Mouse (Mus musculus) midbrain, embryonic 16.5 days (tissue): ENCODE data around the gene Mag. TPM values are rescaled to one million over a fixed set of nuclear protein-coding genes. Genes with fewer than 3 reads are reported as not detected.

Experiments used
- polyA plus RNA-seq: library from polyadenylated mRNA; unstranded; fragments of >200 nt; fragmentation: Nextera tagmentation; extraction: Ambion mirVana; gene quantifications from 2 replicates; pipeline ENCODE4 v1.2.1, GENCODE M21; 2015

The Mag gene
- polyA plus RNA-seq, 1 experiment from 2014 or later = 4.7 TPM

Other genes with a start within 250 kb of the Mag start
- gene Haus5, start 249.9 kb downstream of the Mag start, polyA plus RNA-seq = 24.4 and 26.9 TPM in 2 replicates
- gene Pmis2, start 243.3 kb downstream of the Mag start, polyA plus RNA-seq = not detected in 2 replicates
- not detected in 2 replicates for gene 2200002J24Rik, start 215.9 kb downstream of the Mag start, polyA plus RNA-seq
- gene Atp4a, start 202.7 kb downstream of the Mag start, polyA plus RNA-seq = 1.2 and 2.2 TPM in 2 replicates
- 233 and 254 TPM in 2 replicates for gene Tmem147, start 185.3 kb downstream of the Mag start, polyA plus RNA-seq
- gene Gapdhs, start 171.2 kb downstream of the Mag start, polyA plus RNA-seq = 1.1 and 1.7 TPM in 2 replicates
- 1.6 and 2.0 TPM in 2 replicates for gene Sbsn, start 163.4 kb downstream of the Mag start, polyA plus RNA-seq
- gene Dmkn, start 151.1 kb downstream of the Mag start, polyA plus RNA-seq = 2.8 and 3.6 TPM in 2 replicates
- not detected in 2 replicates for gene Krtdap, start 127.0 kb downstream of the Mag start, polyA plus RNA-seq
- 0.13 TPM in 1 of 2 replicates, not detected in the other for gene Ffar2, start 91.1 kb downstream of the Mag start, polyA plus RNA-seq
- not detected in 2 replicates for gene Ffar3, start 58.7 kb downstream of the Mag start, polyA plus RNA-seq
- gene Ffar1, start 53.3 kb downstream of the Mag start, polyA plus RNA-seq = not detected in 2 replicates
- 0.06 TPM in 1 of 2 replicates, not detected in the other for gene Cd22, start 34.5 kb downstream of the Mag start, polyA plus RNA-seq
- gene Hamp2, start 9.8 kb upstream of the Mag start, polyA plus RNA-seq = not detected in 2 replicates
- not detected in 2 replicates for gene Hamp, start 29.2 kb upstream of the Mag start, polyA plus RNA-seq
- gene Usf2, start 41.9 kb upstream of the Mag start, polyA plus RNA-seq = 28.6 and 29.6 TPM in 2 replicates
- gene Lsr, start 58.6 kb upstream of the Mag start, polyA plus RNA-seq = 16.7 and 19.0 TPM in 2 replicates
- gene Fam187b, start 58.9 kb upstream of the Mag start, polyA plus RNA-seq = 0.60 and 0.84 TPM in 2 replicates
- gene Fxyd5, start 127.6 kb upstream of the Mag start, polyA plus RNA-seq = 19.0 and 24.4 TPM in 2 replicates
- 188 and 270 TPM in 2 replicates for gene Fxyd7, start 136.6 kb upstream of the Mag start, polyA plus RNA-seq
- 11.2 and 17.3 TPM in 2 replicates for gene Fxyd1, start 142.3 kb upstream of the Mag start, polyA plus RNA-seq
- gene Lgi4, start 144.5 kb upstream of the Mag start, polyA plus RNA-seq = 0.15 and 0.35 TPM in 2 replicates
- not detected in 2 replicates for gene Fxyd3, start 161.8 kb upstream of the Mag start, polyA plus RNA-seq
- gene Hpn, start 200.4 kb upstream of the Mag start, polyA plus RNA-seq = 0.21 TPM in 1 of 2 replicates, not detected in the other
- 7.4 and 12.2 TPM in 2 replicates for gene Scn1b, start 212.1 kb upstream of the Mag start, polyA plus RNA-seq
- 239 and 246 TPM in 2 replicates for gene Gramd1a, start 241.0 kb upstream of the Mag start, polyA plus RNA-seq